In genomic region chr5:31179766-31180630, GRCm38 (mm10) we compare ENCODE assay signal across 8 mouse cellular contexts. TPM values are rescaled to one million over a fixed set of nuclear protein-coding genes. Genes with fewer than 3 reads are reported as not detected.
A peak's percentile ranks its signal among the peaks of the same experiment; 100 is the strongest.
DNase-seq lines count a peak whose midpoint lies in the region; ATAC-seq and TF ChIP-seq lines count a peak whose summit lies in the region.

Gm29609 (minus strand) TSS chr5:31179911.
Gtf3c2 (minus strand) TSS chr5:31180144.

- TF ChIP-seq CTCF in kidney, adult 2 months (conservative IDR thresholded peaks at IDR 0.05; ENCODE audit: insufficient read depth, insufficient read length, low read depth, low read length), result no peak
- TF ChIP-seq CTCF in spleen, adult 2 months (IDR thresholded peaks at IDR 0.05; ENCODE audit: extremely low read depth, insufficient read depth, insufficient read length, insufficient replicate concordance), result no peak

- DNase-seq in 3134 (ENCODE audit: extremely low read depth, insufficient read length, low spot score), result peak; percentile 97
- DNase-seq in adrenal gland, postnatal 36 days, result peak; percentile 90 to 93
- peak; percentile 96 to 98 for DNase-seq in heart, adult 18-20 months
- DNase-seq in kidney, adult 2 months, result peak; percentile 97
- peak; percentile 93 to 95 for DNase-seq in spleen, adult 2 months (ENCODE audit: low read depth in 1 of 2, low spot score in 2 of 2)

- H3K36me3 ChIP-seq in embryonic facial prominence, embryonic 13.5 days, result peaks cover 7% of the 10 kb centered on the region; the same call in 1 of the 2 replicates
- H3K36me3 ChIP-seq in kidney, adult 2 months (ENCODE audit: control insufficient read depth, insufficient read depth, low read length), result no peaks in the 10 kb centered on the region
- peaks cover 8% of the 10 kb centered on the region for H3K36me3 ChIP-seq in limb, embryonic 12.5 days
- no peaks in the 10 kb centered on the region for H3K36me3 ChIP-seq in midbrain, embryonic 15.5 days (replicated peaks)
- no peaks in the 10 kb centered on the region; the same call in 1 of the 2 replicates for H3K36me3 ChIP-seq in spleen, adult 2 months (ENCODE audit: control insufficient read depth, insufficient read depth, low read length)

- WGBS in embryonic facial prominence, embryonic 13.5 days, result under 1% methylated on average over 59 of the region's 59 CpGs
- WGBS in kidney, adult 2 months, result under 1% methylated on average over 59 of the region's 59 CpGs
- under 1% methylated on average over 59 of the region's 59 CpGs for WGBS in limb, embryonic 12.5 days
- WGBS in midbrain, embryonic 15.5 days, result under 1% methylated on average over 59 of the region's 59 CpGs
- under 1% methylated on average over 59 of the region's 59 CpGs for WGBS in spleen, adult 2 months

- H3K9ac ChIP-seq in embryonic facial prominence, embryonic 13.5 days, result peak within 1 kb of the TSS; percentile 87
- peak within 1 kb of the TSS; percentile 83 for H3K9ac ChIP-seq in limb, embryonic 12.5 days (replicated peaks)
- H3K9ac ChIP-seq in midbrain, embryonic 15.5 days, result peak within 1 kb of the TSS; percentile 77

- no peaks in the 10 kb centered on the region for H3K9me3 ChIP-seq in embryonic facial prominence, embryonic 13.5 days
- H3K9me3 ChIP-seq in limb, embryonic 12.5 days, result no peaks in the 10 kb centered on the region
- H3K9me3 ChIP-seq in midbrain, embryonic 15.5 days, result no peaks in the 10 kb centered on the region

- H3K27me3 ChIP-seq in embryonic facial prominence, embryonic 13.5 days, result no peaks in the 10 kb centered on the region
- no peaks in the 10 kb centered on the region for H3K27me3 ChIP-seq in kidney, adult 2 months (replicated peaks; ENCODE audit: control insufficient read depth, insufficient read depth, low read length)
- H3K27me3 ChIP-seq in limb, embryonic 12.5 days, result no peaks in the 10 kb centered on the region
- H3K27me3 ChIP-seq in midbrain, embryonic 15.5 days (replicated peaks), result no peaks in the 10 kb centered on the region
- no peaks in the 10 kb centered on the region for H3K27me3 ChIP-seq in spleen, adult 2 months (ENCODE audit: control insufficient read depth, insufficient read depth, low read length)

- peak; percentile 97 for ATAC-seq in embryonic facial prominence, embryonic 13.5 days (ENCODE audit: insufficient number of reproducible peaks, insufficient read depth, low FRiP score, low TSS enrichment, low read depth)
- peak; percentile 98 for ATAC-seq in limb, embryonic 12.5 days (ENCODE audit: insufficient number of reproducible peaks, insufficient read depth, low FRiP score, low TSS enrichment, low read depth)
- peak; percentile 99 for ATAC-seq in midbrain, embryonic 15.5 days (replicated peaks)

- peak; percentile 54 for TF ChIP-seq POLR2A in kidney, adult 2 months (IDR thresholded peaks at IDR 0.05; ENCODE audit: low read depth, low read length)
- peak; percentile 75; the same call in 1 of the 2 replicates for TF ChIP-seq POLR2A in spleen, adult 2 months (IDR thresholded peaks at IDR 0.05; ENCODE audit: low read depth, low read length)

- H3K4me2 ChIP-seq in embryonic facial prominence, embryonic 13.5 days, result peak within 1 kb of the TSS; percentile 94
- peak within 1 kb of the TSS; percentile 82 for H3K4me2 ChIP-seq in limb, embryonic 12.5 days
- H3K4me2 ChIP-seq in midbrain, embryonic 15.5 days, result peak within 1 kb of the TSS; percentile 99

- peaks cover 12% of the 10 kb centered on the region for H3K4me1 ChIP-seq in embryonic facial prominence, embryonic 13.5 days
- peaks cover 4% of the 10 kb centered on the region; the same call in 1 of the 2 replicates for H3K4me1 ChIP-seq in kidney, adult 2 months (ENCODE audit: control insufficient read depth, insufficient read depth, low read length)
- peaks cover 5% of the 10 kb centered on the region; the same call in 1 of the 2 replicates for H3K4me1 ChIP-seq in limb, embryonic 12.5 days (replicated peaks)
- peaks cover 23% of the 10 kb centered on the region for H3K4me1 ChIP-seq in midbrain, embryonic 15.5 days
- peaks cover 3% of the 10 kb centered on the region; the same call in 1 of the 2 replicates for H3K4me1 ChIP-seq in spleen, adult 2 months (ENCODE audit: control insufficient read depth, insufficient read depth, insufficient read length)

- peak within 1 kb of the TSS; percentile 86 for H3K4me3 ChIP-seq in embryonic facial prominence, embryonic 13.5 days
- peak within 1 kb of the TSS; percentile 82 for H3K4me3 ChIP-seq in kidney, adult 2 months (ENCODE audit: insufficient read depth, low read depth, low read length)
- H3K4me3 ChIP-seq in limb, embryonic 12.5 days (replicated peaks), result peak within 1 kb of the TSS; percentile 66
- peak within 1 kb of the TSS; percentile 75 for H3K4me3 ChIP-seq in midbrain, embryonic 15.5 days
- H3K4me3 ChIP-seq in spleen, adult 2 months (ENCODE audit: extremely low read depth, insufficient read depth, insufficient read length), result peak within 1 kb of the TSS; percentile 87

- H3K27ac ChIP-seq in embryonic facial prominence, embryonic 13.5 days, result peak within 1 kb of the TSS; percentile 99
- H3K27ac ChIP-seq in kidney, adult 2 months (ENCODE audit: insufficient read depth, low read depth, low read length), result peak within 1 kb of the TSS; percentile 89
- H3K27ac ChIP-seq in limb, embryonic 12.5 days, result peak within 1 kb of the TSS; percentile 98
- peak within 1 kb of the TSS; percentile 94 for H3K27ac ChIP-seq in midbrain, embryonic 15.5 days
- H3K27ac ChIP-seq in spleen, adult 2 months (ENCODE audit: insufficient read depth, low read length), result peak within 1 kb of the TSS; percentile 91

RNA-seq across cellular contexts. Expression of gene Gm29609, which starts in this region (rescaled TPM):
- total RNA-seq in adrenal gland, postnatal 36 days (2021), result under 1 TPM; 0.60 to 0.79 TPM
- 0.41 and 2.6 TPM in 2 replicates for polyA plus RNA-seq in embryonic facial prominence, embryonic 13.5 days (2015; fragmentation: Nextera tagmentation; extraction: Ambion mirVana)
- total RNA-seq in heart, adult 18-20 months (2021), result 1 to 10 TPM in 1 of 2 experiments, under 1 TPM in 1; 0.10 to 1.8 TPM
- 1.6 and 2.1 TPM in 2 replicates for polyA plus RNA-seq in kidney, adult 2 months (2012; rRNA removed)
- polyA plus RNA-seq in limb, embryonic 12.5 days (2016; fragmentation: Nextera tagmentation; extraction: Ambion mirVana), result 0.80 and 1.5 TPM in 2 replicates
- 1.7 TPM in 2 replicates for polyA plus RNA-seq in midbrain, embryonic 15.5 days (2015; fragmentation: Nextera tagmentation; extraction: Ambion mirVana)
- polyA plus RNA-seq in spleen, adult 2 months (2012; rRNA removed), result 1.4 and 2.1 TPM in 2 replicates

RNA-seq across cellular contexts. Expression of gene Gtf3c2, which starts in this region (rescaled TPM):
- total RNA-seq in adrenal gland, postnatal 36 days (2021), result 10 to 100 TPM; 53.8 to 64.0 TPM
- polyA plus RNA-seq in embryonic facial prominence, embryonic 13.5 days (2015; fragmentation: Nextera tagmentation; extraction: Ambion mirVana), result 81.9 and 87.5 TPM in 2 replicates
- 10 to 100 TPM; 19.7 to 28.5 TPM for total RNA-seq in heart, adult 18-20 months (2021)
- 47.8 and 49.2 TPM in 2 replicates for polyA plus RNA-seq in kidney, adult 2 months (2012; rRNA removed)
- 101 and 108 TPM in 2 replicates for polyA plus RNA-seq in limb, embryonic 12.5 days (2016; fragmentation: Nextera tagmentation; extraction: Ambion mirVana)
- polyA plus RNA-seq in midbrain, embryonic 15.5 days (2015; fragmentation: Nextera tagmentation; extraction: Ambion mirVana), result 72.3 and 73.6 TPM in 2 replicates
- 47.3 and 48.9 TPM in 2 replicates for polyA plus RNA-seq in spleen, adult 2 months (2012; rRNA removed)

Comparison
In these comparisons a context has a peak if more than half of its experiments do, and no peak if none do; other contexts are left out.
1. Peak in every context shown above with its lines: DNase-seq, ATAC-seq, H3K4me3 ChIP-seq and H3K27ac ChIP-seq.